Mouse (Mus musculus) stomach, postnatal 0 days (tissue): Measurements from ENCODE around the gene Zfp36l1. TPM values are rescaled to one million over a fixed set of nuclear protein-coding genes. Genes with fewer than 3 reads are reported as not detected.
A peak's percentile ranks its signal among the peaks of the same experiment; 100 is the strongest.

Experiments
- ATAC-seq: fragments of 200-750 bp; cut with Nextera tagmentation; 2 replicates; pipeline ENCODE4 v1.8.0; 2017; ENCODE audit not compliant: low FRiP score, low TSS enrichment
- DNase-seq: peaks from one replicate; pipeline ENCODE4 v3.0.0-alpha.2; 2016; ENCODE audit warnings: low spot score
- H3K27ac ChIP-seq: fragments of 300-500 bp; sonication (generic); replicated peaks from 2 replicates; pipeline ENCODE4 v1.5.1; 2014; ENCODE audit warnings: mild to moderate bottlenecking, control low read depth
- H3K27me3 ChIP-seq: fragments of 300-500 bp; sonication (generic); 2 replicates; pipeline ENCODE4 v1.6.1; 2014; ENCODE audit warnings: low read length; ENCODE audit not compliant: control insufficient read depth, insufficient read depth
- H3K36me3 ChIP-seq: fragments of 300-500 bp; sonication (generic); 2 replicates; pipeline ENCODE4 v1.6.1; 2014; ENCODE audit warnings: low read length, mixed read lengths; ENCODE audit not compliant: control insufficient read depth, insufficient read depth
- H3K4me1 ChIP-seq: fragments of 300-500 bp; sonication (generic); replicated peaks from 2 replicates; pipeline ENCODE4 v1.6.1; 2014; ENCODE audit warnings: antibody characterized with exemption; ENCODE audit not compliant: control insufficient read depth, insufficient read depth
- H3K4me2 ChIP-seq: fragments of 300-500 bp; sonication (generic); replicated peaks from 2 replicates; pipeline ENCODE4 v1.6.1; 2014; ENCODE audit warnings: low read depth, mild to moderate bottlenecking, control low read depth, moderate library complexity
- H3K4me3 ChIP-seq: fragments of 300-500 bp; sonication (generic); 2 replicates; pipeline ENCODE4 v1.5.1; 2014; ENCODE audit warnings: low read depth, low read length, control low read depth
- H3K9ac ChIP-seq: fragments of 300-500 bp; sonication (generic); 2 replicates; pipeline ENCODE4 v1.6.1; 2014; ENCODE audit warnings: mild to moderate bottlenecking, low read length, control low read depth, mixed read lengths
- H3K9me3 ChIP-seq: fragments of 300-500 bp; sonication (generic); 2 replicates; pipeline ENCODE4 v1.6.1; 2016; ENCODE audit warnings: low read length; ENCODE audit not compliant: control insufficient read depth
- CTCF ChIP-seq: IDR thresholded peaks from 2 replicates; pipeline ENCODE4 v1.5.1; 2016; ENCODE audit warnings: antibody characterized with exemption, low read depth, mild to moderate bottlenecking, moderate library complexity
- EP300 ChIP-seq: optimal IDR thresholded peaks from 2 replicates; pipeline ENCODE3; 2016; ENCODE audit warnings: antibody characterized with exemption
- WGBS: fragments of 180-500 bp; shearing (Covaris S2); extraction: QIAGEN DNeasy Blood & Tissue Kit; methylation state at CpG from one replicate; pipeline ENCODE4 v1.1.7; 2014; 5-methylcytosine and 5-hydroxymethylcytosine counted together
- polyA plus RNA-seq: library from polyadenylated mRNA; unstranded; fragments of >200 nt; fragmentation: Nextera tagmentation; extraction: Ambion mirVana; gene quantifications from 2 replicates; pipeline ENCODE4 v1.2.1, GENCODE M21; 2015

Zfp36l1 gene
- polyA plus RNA-seq: 90.8 and 98.5 TPM in 2 replicates

DNA sequence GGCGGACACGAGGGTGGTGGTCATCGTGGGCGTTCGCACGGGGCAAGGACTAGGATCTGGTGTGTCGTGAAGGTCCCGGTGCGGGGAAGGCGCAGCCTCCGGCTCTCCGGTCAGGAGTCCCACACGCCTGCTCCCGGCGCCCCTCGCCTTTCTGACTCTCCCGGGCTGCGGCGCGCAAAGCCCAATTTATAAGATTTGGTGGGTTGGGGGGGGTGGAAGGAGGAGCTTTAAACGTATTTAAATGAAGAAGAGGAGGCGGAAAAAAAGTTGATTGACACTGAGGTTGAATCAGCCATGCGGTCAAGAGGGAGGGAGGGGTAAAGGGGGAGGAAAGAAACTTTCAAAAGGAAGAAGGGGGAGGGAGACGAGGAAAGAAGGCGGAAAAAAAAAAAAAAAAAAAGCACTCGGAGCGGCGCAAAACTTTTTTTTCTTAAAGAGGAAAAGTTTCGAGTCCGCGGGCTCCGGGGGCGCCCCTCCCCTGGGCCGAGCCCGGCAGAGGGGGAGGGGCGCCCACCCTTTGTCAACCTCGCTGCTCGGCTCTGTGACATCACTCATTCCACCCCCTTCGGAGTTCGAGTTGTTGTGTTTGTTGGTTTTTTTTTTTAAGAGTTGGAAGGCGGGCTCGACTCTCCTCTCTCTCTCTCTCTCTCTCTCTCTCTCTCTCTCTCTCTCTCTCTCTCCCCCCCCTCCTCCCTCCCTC is at the start of gene Zfp36l1:
Gene Zfp36l1, minus strand, starts transcription at position 162 of the 700 bp plus-strand sequence.
- TF ChIP-seq EP300: peak; percentile 76
- no peak for TF ChIP-seq CTCF
- under 1% methylated on average over 40 of the region's 42 CpGs for WGBS

DNA sequence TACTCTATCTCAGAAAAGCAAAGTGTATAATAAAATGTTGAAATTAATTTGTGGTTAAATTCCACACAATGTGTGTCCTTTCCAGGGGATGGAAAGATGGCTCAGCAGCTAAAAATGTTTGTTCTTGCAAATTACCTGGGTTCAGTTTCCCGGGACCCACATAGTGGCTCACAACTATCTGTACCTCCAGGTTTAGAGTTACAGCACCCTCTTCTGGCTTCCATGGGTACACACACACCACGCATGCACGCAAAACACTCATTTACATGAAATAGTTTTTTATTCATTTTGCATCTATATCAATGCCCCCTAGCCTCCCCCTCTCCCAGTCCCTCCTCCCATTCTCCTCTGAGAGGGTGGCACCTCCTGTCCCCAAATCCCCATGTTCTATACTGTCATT is 49.6 kb upstream of the Zfp36l1 start:
- TF ChIP-seq CTCF (peak; percentile 43), EP300 (no peak)
- no peaks in the 10 kb centered on the region for H3K27me3 ChIP-seq
- no peak for DNase-seq

More for the DNA sequence above, at the start of gene Zfp36l1:
- Histone ChIP-seq H3K9ac (peak within 1 kb of the TSS; percentile 98), H3K27ac (peak within 1 kb of the TSS; percentile 95), H3K4me2 (peak within 1 kb of the TSS; percentile 87), H3K4me3 (peak within 1 kb of the TSS; percentile 83), H3K36me3 (peaks cover 9% of the 10 kb centered on the region), H3K9me3 (no peaks in the 10 kb centered on the region), H3K27me3 (no peaks in the 10 kb centered on the region), H3K4me1 (0 out of 2 replicates have a peak, but pooled peaks cover 6% of the 10 kb centered on the region)
- peak; percentile 74 for ATAC-seq
- peak; percentile 97 for DNase-seq

DNA sequence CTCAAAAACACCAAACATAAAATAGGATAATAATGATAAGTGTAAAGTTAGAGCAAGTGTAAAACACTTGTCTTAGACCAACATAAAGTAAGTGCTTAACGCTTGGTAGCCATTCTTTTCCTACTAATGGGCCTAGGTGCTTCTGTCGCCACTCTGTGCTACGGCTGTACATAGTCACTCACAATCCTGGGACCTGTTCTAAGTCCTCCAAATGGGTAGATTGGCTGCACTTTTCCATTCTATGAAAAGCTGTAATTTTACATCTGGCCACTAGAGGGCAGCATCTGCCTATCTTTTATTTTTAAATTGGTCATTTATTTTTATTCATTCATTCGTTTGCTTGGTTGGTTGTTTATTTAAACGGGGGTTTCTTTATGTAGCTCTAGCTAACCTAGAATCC is 44.9 kb upstream of the Zfp36l1 start:
- Histone ChIP-seq H3K27ac (no peak overlapping the region), H3K9ac (no peak overlapping the region), H3K4me1 (no peaks in the 10 kb centered on the region), H3K36me3 (no peaks in the 10 kb centered on the region), H3K27me3 (no peaks in the 10 kb centered on the region), H3K4me3 (no peak overlapping the region), H3K4me2 (no peak overlapping the region), H3K9me3 (no peaks in the 10 kb centered on the region)
- WGBS: 7% methylated on average over 5 of the region's 5 CpGs
- DNase-seq: no peak
- TF ChIP-seq EP300: no peak
- peak; percentile 82 for TF ChIP-seq CTCF
- no peak for ATAC-seq

More for the DNA sequence above, 49.6 kb upstream of the Zfp36l1 start:
- Histone ChIP-seq H3K36me3 (no peaks in the 10 kb centered on the region), H3K4me1 (no peaks in the 10 kb centered on the region), H3K9me3 (no peaks in the 10 kb centered on the region), H3K4me2 (no peak overlapping the region), H3K9ac (no peak overlapping the region), H3K27ac (no peak overlapping the region), H3K4me3 (no peak overlapping the region)
- no peak for ATAC-seq
- 77% methylated on average over 3 of the region's 3 CpGs for WGBS

DNA sequence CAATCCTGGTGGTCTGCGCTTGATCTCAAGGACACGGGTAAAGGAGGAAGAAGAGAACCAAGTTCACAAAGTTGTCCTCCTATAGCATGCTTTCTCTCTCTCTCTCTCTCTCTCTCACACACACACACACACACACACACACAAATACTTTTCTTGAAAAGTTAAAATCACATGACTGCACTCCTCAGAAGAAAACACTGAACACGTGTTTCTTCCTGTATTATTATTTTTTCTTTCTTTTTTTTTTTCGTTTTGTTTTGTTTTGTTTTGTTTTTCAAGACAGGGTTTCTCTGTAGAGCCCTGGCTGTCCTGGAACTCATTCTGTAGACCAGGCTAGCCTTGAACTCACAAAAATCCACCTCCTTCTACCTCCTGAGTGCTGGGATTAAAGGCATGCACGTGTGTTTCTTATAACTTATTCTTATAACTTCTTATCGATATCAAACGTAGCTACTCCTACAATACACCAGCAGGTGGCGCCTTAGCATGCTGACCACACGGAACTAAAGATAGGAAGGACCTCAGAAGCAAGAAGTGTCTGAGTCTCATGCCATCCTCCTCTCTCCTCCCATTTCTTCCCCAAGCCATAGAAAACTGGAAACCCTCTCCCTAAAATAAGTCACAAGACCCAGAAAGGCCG is 41.0 kb upstream of the Zfp36l1 start:
- no peak for ATAC-seq
- TF ChIP-seq EP300 (no peak), CTCF (peak; percentile 90)
- no peak overlapping the region for H3K9ac ChIP-seq
- H3K4me2 ChIP-seq: no peak overlapping the region
- no peaks in the 10 kb centered on the region for H3K4me1 ChIP-seq
- H3K9me3 ChIP-seq: no peaks in the 10 kb centered on the region
- H3K36me3 ChIP-seq: no peaks in the 10 kb centered on the region
- WGBS: 37% methylated on average over 10 of the region's 10 CpGs
- no peak overlapping the region for H3K4me3 ChIP-seq
- H3K27ac ChIP-seq: no peak overlapping the region
- peak; percentile 59 for DNase-seq
- H3K27me3 ChIP-seq: no peaks in the 10 kb centered on the region

GRCm38 (mm10) chr12:80153078-80153477 is 40.3 kb upstream of the Zfp36l1 start:
- TF ChIP-seq EP300: no peak
- peak; percentile 39 for TF ChIP-seq CTCF
- no peak overlapping the region for H3K27ac ChIP-seq
- DNase-seq (no peak), ATAC-seq (no peak)
- H3K9ac ChIP-seq: no peak overlapping the region
- no peaks in the 10 kb centered on the region for H3K27me3 ChIP-seq
- H3K4me3 ChIP-seq: no peak overlapping the region
- H3K36me3 ChIP-seq: no peaks in the 10 kb centered on the region
- WGBS: 81% methylated on average over 6 of the region's 6 CpGs
- H3K9me3 ChIP-seq: no peaks in the 10 kb centered on the region
- no peaks in the 10 kb centered on the region for H3K4me1 ChIP-seq
- no peak overlapping the region for H3K4me2 ChIP-seq

DNA sequence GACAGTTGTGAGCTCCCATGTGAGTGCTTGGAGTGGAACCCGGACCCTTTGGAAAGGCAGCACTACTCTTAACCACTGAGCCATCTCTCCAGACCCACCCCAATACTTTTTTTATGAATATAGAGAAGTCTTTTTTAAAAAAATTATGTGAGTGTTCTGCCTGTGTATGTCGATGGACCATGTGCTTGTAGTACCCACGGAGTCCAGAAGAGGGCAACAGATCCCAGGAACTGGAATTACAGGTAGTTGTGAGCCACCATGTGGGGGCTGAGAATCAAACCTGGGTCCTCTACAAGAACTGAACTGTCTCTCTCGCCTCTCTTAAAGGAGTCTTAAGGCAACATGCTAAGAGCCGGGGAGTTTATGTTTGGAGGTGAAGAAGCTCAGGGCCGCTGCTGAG is 39.0 kb upstream of the Zfp36l1 start:
- Histone ChIP-seq H3K27me3 (no peaks in the 10 kb centered on the region), H3K9me3 (no peaks in the 10 kb centered on the region), H3K9ac (no peak overlapping the region), H3K4me3 (no peak overlapping the region), H3K4me1 (no peaks in the 10 kb centered on the region), H3K4me2 (no peak overlapping the region), H3K36me3 (no peaks in the 10 kb centered on the region), H3K27ac (no peak overlapping the region)
- WGBS: 91% methylated on average over 6 of the region's 6 CpGs
- ATAC-seq: no peak
- TF ChIP-seq CTCF (peak; percentile 50), EP300 (no peak)
- DNase-seq: no peak
